Mouse (Mus musculus): Measurements from ENCODE around the gene Celf3. TPM values are rescaled to one million over a fixed set of nuclear protein-coding genes. Genes with fewer than 3 reads are reported as not detected.

Celf3 gene
- polyA plus RNA-seq, 1 experiment from 2014 or later = 137 TPM

- WGBS = 3% methylated on average over 12 of the region's 12 CpGs
- Histone ChIP-seq H3K9ac (ENCODE audit: low read length) (no peak overlapping the region), H3K36me3 (ENCODE audit: control insufficient read depth, insufficient read depth, low read length) (no peaks in the 10 kb centered on the region), H3K4me2 (ENCODE audit: low read depth, low read length, severe bottlenecking) (peak overlapping the region; percentile 36; the same call in 1 of the 2 replicates), H3K27me3 (ENCODE audit: control insufficient read depth, insufficient read depth, low read length) (no peaks in the 10 kb centered on the region), H3K4me3 (ENCODE audit: low read depth, low read length) (peak overlapping the region; percentile 14), H3K9me3 (ENCODE audit: control insufficient read depth, low read length) (no peaks in the 10 kb centered on the region), H3K27ac (ENCODE audit: low read depth, low read length) (no peak overlapping the region), H3K4me1 (replicated peaks; ENCODE audit: control insufficient read depth, insufficient read depth, low read length) (no peaks in the 10 kb centered on the region)
- ATAC-seq (replicated peaks; ENCODE audit: low FRiP score) (peak; percentile 90), DNase-seq (ENCODE audit: low spot score) (peak; percentile 93)
Measured at GRCm38 (mm10) chr3:94456529-94457000, 21.5 kb upstream of the Celf3 start.

- WGBS = 74% methylated on average over 3 of the region's 3 CpGs
- Histone ChIP-seq H3K4me3 (ENCODE audit: low read depth, low read length) (no peak overlapping the region; the same call in 1 of the 2 replicates), H3K27me3 (ENCODE audit: control insufficient read depth, insufficient read depth, low read length) (no peaks in the 10 kb centered on the region), H3K36me3 (ENCODE audit: control insufficient read depth, insufficient read depth, low read length) (no peaks in the 10 kb centered on the region), H3K9me3 (ENCODE audit: control insufficient read depth, low read length) (no peaks in the 10 kb centered on the region), H3K9ac (ENCODE audit: low read length) (no peak overlapping the region), H3K27ac (ENCODE audit: low read depth, low read length) (no peak overlapping the region), H3K4me1 (replicated peaks; ENCODE audit: control insufficient read depth, insufficient read depth, low read length) (no peaks in the 10 kb centered on the region), H3K4me2 (ENCODE audit: low read depth, low read length, severe bottlenecking) (no peak overlapping the region)
- DNase-seq (ENCODE audit: low spot score) (no peak), ATAC-seq (replicated peaks; ENCODE audit: low FRiP score) (no peak)
Measured at GRCm38 (mm10) chr3:94457055-94457454, 21.0 kb upstream of the Celf3 start.

- Histone ChIP-seq H3K4me3 (ENCODE audit: low read depth, low read length) (no peak overlapping the region), H3K4me1 (replicated peaks; ENCODE audit: control insufficient read depth, insufficient read depth, low read length) (peaks cover 9% of the 10 kb centered on the region), H3K36me3 (ENCODE audit: control insufficient read depth, insufficient read depth, low read length) (no peaks in the 10 kb centered on the region), H3K27me3 (ENCODE audit: control insufficient read depth, insufficient read depth, low read length) (no peaks in the 10 kb centered on the region), H3K27ac (ENCODE audit: low read depth, low read length) (no peak overlapping the region), H3K4me2 (ENCODE audit: low read depth, low read length, severe bottlenecking) (no peak overlapping the region), H3K9ac (ENCODE audit: low read length) (no peak overlapping the region), H3K9me3 (ENCODE audit: control insufficient read depth, low read length) (no peaks in the 10 kb centered on the region)
- 92% methylated on average over 2 of the region's 2 CpGs for WGBS
- no peak for ATAC-seq (replicated peaks; ENCODE audit: low FRiP score)
- no peak for DNase-seq (ENCODE audit: low spot score)
Measured at GRCm38 (mm10) chr3:94459834-94460233, 18.3 kb upstream of the Celf3 start.

- peak overlapping the region; percentile 21; the same call in 1 of the 2 replicates for H3K4me2 ChIP-seq (ENCODE audit: low read depth, low read length, severe bottlenecking)
- peaks cover 16% of the 10 kb centered on the region for H3K4me1 ChIP-seq (replicated peaks; ENCODE audit: control insufficient read depth, insufficient read depth, low read length)
- H3K27ac ChIP-seq (ENCODE audit: low read depth, low read length) = peak overlapping the region; percentile 88
- H3K9me3 ChIP-seq (ENCODE audit: control insufficient read depth, low read length) = no peaks in the 10 kb centered on the region
- H3K36me3 ChIP-seq (ENCODE audit: control insufficient read depth, insufficient read depth, low read length) = no peaks in the 10 kb centered on the region
- ATAC-seq (replicated peaks; ENCODE audit: low FRiP score) (peak; percentile 81), DNase-seq (ENCODE audit: low spot score) (peak; percentile 67)
- H3K4me3 ChIP-seq (ENCODE audit: low read depth, low read length) = no peak overlapping the region
- 43% methylated on average over 11 of the region's 11 CpGs for WGBS
- H3K27me3 ChIP-seq (ENCODE audit: control insufficient read depth, insufficient read depth, low read length) = no peaks in the 10 kb centered on the region
- no peak overlapping the region for H3K9ac ChIP-seq (ENCODE audit: low read length)
Measured at GRCm38 (mm10) chr3:94463926-94464578, 14.0 kb upstream of the Celf3 start.

- Histone ChIP-seq H3K4me3 (ENCODE audit: low read depth, low read length) (no peak overlapping the region), H3K36me3 (ENCODE audit: control insufficient read depth, insufficient read depth, low read length) (no peaks in the 10 kb centered on the region), H3K9ac (ENCODE audit: low read length) (peak overlapping the region; percentile 27; the same call in 1 of the 2 replicates), H3K9me3 (ENCODE audit: control insufficient read depth, low read length) (no peaks in the 10 kb centered on the region), H3K4me1 (replicated peaks; ENCODE audit: control insufficient read depth, insufficient read depth, low read length) (peaks cover 17% of the 10 kb centered on the region), H3K27ac (ENCODE audit: low read depth, low read length) (peak overlapping the region; percentile 88), H3K27me3 (ENCODE audit: control insufficient read depth, insufficient read depth, low read length) (no peaks in the 10 kb centered on the region), H3K4me2 (ENCODE audit: low read depth, low read length, severe bottlenecking) (no peak overlapping the region)
- 40% methylated on average over 13 of the region's 13 CpGs for WGBS
- ATAC-seq (replicated peaks; ENCODE audit: low FRiP score) = peak; percentile 73
- peak; percentile 62 for DNase-seq (ENCODE audit: low spot score)
Measured at GRCm38 (mm10) chr3:94465632-94466430, 12.3 kb upstream of the Celf3 start.

GRCm38 (mm10) chr3:94468931-94469330, 9.2 kb upstream of the Celf3 start:
- no peaks in the 10 kb centered on the region for H3K9me3 ChIP-seq (ENCODE audit: control insufficient read depth, low read length)
- no peak overlapping the region for H3K27ac ChIP-seq (ENCODE audit: low read depth, low read length)
- no peak overlapping the region for H3K4me2 ChIP-seq (ENCODE audit: low read depth, low read length, severe bottlenecking)
- ATAC-seq (replicated peaks; ENCODE audit: low FRiP score) (no peak), DNase-seq (ENCODE audit: low spot score) (no peak)
- WGBS = 61% methylated on average over 3 of the region's 3 CpGs
- H3K9ac ChIP-seq (ENCODE audit: low read length) = no peak overlapping the region
- no peak overlapping the region for H3K4me3 ChIP-seq (ENCODE audit: low read depth, low read length)
- H3K36me3 ChIP-seq (ENCODE audit: control insufficient read depth, insufficient read depth, low read length) = no peaks in the 10 kb centered on the region
- no peaks in the 10 kb centered on the region for H3K27me3 ChIP-seq (ENCODE audit: control insufficient read depth, insufficient read depth, low read length)
- peaks cover 22% of the 10 kb centered on the region for H3K4me1 ChIP-seq (replicated peaks; ENCODE audit: control insufficient read depth, insufficient read depth, low read length)

- Histone ChIP-seq H3K9ac (ENCODE audit: low read length) (no peak overlapping the region), H3K4me2 (ENCODE audit: low read depth, low read length, severe bottlenecking) (peak overlapping the region; percentile 46), H3K4me3 (ENCODE audit: low read depth, low read length) (peak overlapping the region; percentile 25), H3K27me3 (ENCODE audit: control insufficient read depth, insufficient read depth, low read length) (no peaks in the 10 kb centered on the region), H3K36me3 (ENCODE audit: control insufficient read depth, insufficient read depth, low read length) (no peaks in the 10 kb centered on the region), H3K4me1 (replicated peaks; ENCODE audit: control insufficient read depth, insufficient read depth, low read length) (peaks cover 11% of the 10 kb centered on the region; the same call in 1 of the 2 replicates), H3K27ac (ENCODE audit: low read depth, low read length) (no peak overlapping the region), H3K9me3 (ENCODE audit: control insufficient read depth, low read length) (no peaks in the 10 kb centered on the region)
- ATAC-seq (replicated peaks; ENCODE audit: low FRiP score) (peak; percentile 81), DNase-seq (ENCODE audit: low spot score) (peak; percentile 85)
- 12% methylated on average over 28 of the region's 28 CpGs for WGBS
Measured at GRCm38 (mm10) chr3:94472447-94473114, 5.5 kb upstream of the Celf3 start.

- Histone ChIP-seq H3K4me1 (replicated peaks; ENCODE audit: control insufficient read depth, insufficient read depth, low read length) (peaks cover 12% of the 10 kb centered on the region; the same call in 1 of the 2 replicates), H3K36me3 (ENCODE audit: control insufficient read depth, insufficient read depth, low read length) (no peaks in the 10 kb centered on the region), H3K9me3 (ENCODE audit: control insufficient read depth, low read length) (no peaks in the 10 kb centered on the region), H3K27ac (ENCODE audit: low read depth, low read length) (no peak overlapping the region), H3K27me3 (ENCODE audit: control insufficient read depth, insufficient read depth, low read length) (no peaks in the 10 kb centered on the region), H3K9ac (ENCODE audit: low read length) (no peak overlapping the region), H3K4me3 (ENCODE audit: low read depth, low read length) (no peak overlapping the region), H3K4me2 (ENCODE audit: low read depth, low read length, severe bottlenecking) (peak overlapping the region; percentile 46; the same call in 1 of the 2 replicates)
- no peak for ATAC-seq (replicated peaks; ENCODE audit: low FRiP score)
- 54% methylated on average over 10 of the region's 10 CpGs for WGBS
- no peak for DNase-seq (ENCODE audit: low spot score)
Measured at GRCm38 (mm10) chr3:94473115-94473505, 5.0 kb upstream of the Celf3 start.
